In genomic region chr1:187366806-187367205, GRCm38 (mm10) we compare ENCODE assay signal across 11 mouse cellular contexts.
A peak's percentile ranks its signal among the peaks of the same experiment; 100 is the strongest.
DNase-seq lines count a peak whose midpoint lies in the region; ATAC-seq and TF ChIP-seq lines count a peak whose summit lies in the region.
"Had no signal": no experiment of that assay in that cellular context is flagged by ENCODE, and none has a peak within 500 bp of the region (broad histone marks: within the 10 kb centered on the region; RNA-seq: fewer than 3 reads in every experiment).

No protein-coding gene starts in this region.

- 47% methylated on average over 2 of the region's 2 CpGs for WGBS in lung, postnatal 0 days
- WGBS in small intestine, adult 2 months = 33% methylated on average over 2 of the region's 2 CpGs

- no peak for TF ChIP-seq POLR2A in small intestine, adult 2 months (IDR thresholded peaks at IDR 0.05; ENCODE audit: low read depth, low read length)

- no peaks in the 10 kb centered on the region for H3K4me1 ChIP-seq in lung, postnatal 0 days (ENCODE audit: insufficient read depth, low read depth, low read length)
- H3K4me1 ChIP-seq in small intestine, adult 2 months (ENCODE audit: control insufficient read depth, insufficient read depth, insufficient read length, low read length) = no peaks in the 10 kb centered on the region
- H3K4me1 ChIP-seq: limb, embryonic 15.5 days had no signal

- no peak for ATAC-seq in lung, postnatal 0 days

- no peak for TF ChIP-seq EP300 in lung, postnatal 0 days (IDR thresholded peaks at IDR 0.05)

- no peaks in the 10 kb centered on the region for H3K27me3 ChIP-seq in lung, postnatal 0 days (replicated peaks; ENCODE audit: insufficient read depth, low read length)
- H3K27me3 ChIP-seq in small intestine, adult 2 months (ENCODE audit: control insufficient read depth, insufficient read depth, low read length) = no peaks in the 10 kb centered on the region
- H3K27me3 ChIP-seq: limb, embryonic 15.5 days had no signal

- no peak overlapping the region for H3K27ac ChIP-seq in lung, postnatal 0 days (ENCODE audit: low read length)
- no peak overlapping the region for H3K27ac ChIP-seq in small intestine, adult 2 months (ENCODE audit: insufficient read depth, low read depth, low read length)
- H3K27ac ChIP-seq: limb, embryonic 15.5 days; midbrain, embryonic 10.5 days had no signal

- H3K9ac ChIP-seq in lung, postnatal 0 days (replicated peaks; ENCODE audit: low read depth) = no peak overlapping the region
- H3K9ac ChIP-seq: limb, embryonic 15.5 days had no signal

- H3K4me3 ChIP-seq in lung, postnatal 0 days (ENCODE audit: low read depth, low read length) = no peak overlapping the region
- no peak overlapping the region for H3K4me3 ChIP-seq in small intestine, adult 2 months (ENCODE audit: low read depth, low read length)
- H3K4me3 ChIP-seq: limb, embryonic 15.5 days; midbrain, embryonic 10.5 days had no signal

- TF ChIP-seq CTCF in lung, postnatal 0 days (IDR thresholded peaks at IDR 0.05) = peak; percentile 37; the same call in 1 of the 2 replicates
- peak; percentile 28; the same call in 1 of the 2 replicates for TF ChIP-seq CTCF in small intestine, adult 2 months (IDR thresholded peaks at IDR 0.05; ENCODE audit: extremely low read depth, insufficient read length, insufficient replicate concordance, low read depth, low read length)

- no peaks in the 10 kb centered on the region for H3K9me3 ChIP-seq in lung, postnatal 0 days (ENCODE audit: low read length)
- H3K9me3 ChIP-seq: limb, embryonic 15.5 days; midbrain, embryonic 10.5 days had no signal

- H3K4me2 ChIP-seq in lung, postnatal 0 days (replicated peaks; ENCODE audit: low read depth, low read length) = no peak overlapping the region
- H3K4me2 ChIP-seq: limb, embryonic 15.5 days had no signal

- H3K36me3 ChIP-seq in lung, postnatal 0 days (ENCODE audit: insufficient read depth, low read length) = no peaks in the 10 kb centered on the region
- H3K36me3 ChIP-seq in small intestine, adult 2 months (ENCODE audit: control insufficient read depth, insufficient read depth, low read length) = no peaks in the 10 kb centered on the region
- H3K36me3 ChIP-seq: limb, embryonic 15.5 days; midbrain, embryonic 10.5 days had no signal

- DNase-seq in embryo, embryonic 10 days (ENCODE audit: low spot score) = peak; percentile 20
- no peak for DNase-seq in embryo, embryonic 9.5 days (ENCODE audit: extremely low spot score)
- no peak for DNase-seq in lung, postnatal 0 days (ENCODE audit: low spot score)
- DNase-seq in lung, postnatal 25 days (ENCODE audit: low spot score) = no peak
- DNase-seq in induced T-regulatory cell, adult 2 months (ENCODE audit: low read depth) = peak; percentile 30
- no peak for DNase-seq in left cerebral cortex, adult 18-20 months (ENCODE audit: low spot score in 2 of 2)
- no peak for DNase-seq in gastrocnemius, postnatal 25 days
- DNase-seq: cerebellum, adult 11 months had no signal

Comparison
In these comparisons a context has a peak if more than half of its experiments do, and no peak if none do; other contexts are left out.
1. DNase-seq: peak in embryo, embryonic 10 days (single experiment) and induced T-regulatory cell, adult 2 months (single experiment); none in embryo, embryonic 9.5 days (single experiment), lung, postnatal 0 days (single experiment), lung, postnatal 25 days (single experiment), left cerebral cortex, adult 18-20 months (0 of 2) and gastrocnemius, postnatal 25 days (single experiment).